Mouse (Mus musculus) stomach, postnatal 0 days (tissue): ENCODE measurements around the gene Arhgap24. TPM values are rescaled to one million over a fixed set of nuclear protein-coding genes. Genes with fewer than 3 reads are reported as not detected.

Experiments
- ATAC-seq: fragments of 200-750 bp; cut with Nextera tagmentation; 2 replicates; pipeline ENCODE4 v1.8.0; 2017; ENCODE audit not compliant: low FRiP score, low TSS enrichment
- DNase-seq: peaks from one replicate; pipeline ENCODE4 v3.0.0-alpha.2; 2016; ENCODE audit warnings: low spot score
- H3K27ac ChIP-seq: fragments of 300-500 bp; sonication (generic); replicated peaks from 2 replicates; pipeline ENCODE4 v1.5.1; 2014; ENCODE audit warnings: mild to moderate bottlenecking, control low read depth
- H3K27me3 ChIP-seq: fragments of 300-500 bp; sonication (generic); 2 replicates; pipeline ENCODE4 v1.6.1; 2014; ENCODE audit warnings: low read length; ENCODE audit not compliant: control insufficient read depth, insufficient read depth
- H3K36me3 ChIP-seq: fragments of 300-500 bp; sonication (generic); 2 replicates; pipeline ENCODE4 v1.6.1; 2014; ENCODE audit warnings: low read length, mixed read lengths; ENCODE audit not compliant: control insufficient read depth, insufficient read depth
- H3K4me1 ChIP-seq: fragments of 300-500 bp; sonication (generic); replicated peaks from 2 replicates; pipeline ENCODE4 v1.6.1; 2014; ENCODE audit warnings: antibody characterized with exemption; ENCODE audit not compliant: control insufficient read depth, insufficient read depth
- H3K4me2 ChIP-seq: fragments of 300-500 bp; sonication (generic); replicated peaks from 2 replicates; pipeline ENCODE4 v1.6.1; 2014; ENCODE audit warnings: low read depth, mild to moderate bottlenecking, control low read depth, moderate library complexity
- H3K4me3 ChIP-seq: fragments of 300-500 bp; sonication (generic); 2 replicates; pipeline ENCODE4 v1.5.1; 2014; ENCODE audit warnings: low read depth, low read length, control low read depth
- H3K9ac ChIP-seq: fragments of 300-500 bp; sonication (generic); 2 replicates; pipeline ENCODE4 v1.6.1; 2014; ENCODE audit warnings: mild to moderate bottlenecking, low read length, control low read depth, mixed read lengths
- H3K9me3 ChIP-seq: fragments of 300-500 bp; sonication (generic); 2 replicates; pipeline ENCODE4 v1.6.1; 2016; ENCODE audit warnings: low read length; ENCODE audit not compliant: control insufficient read depth
- CTCF ChIP-seq: IDR thresholded peaks from 2 replicates; pipeline ENCODE4 v1.5.1; 2016; ENCODE audit warnings: antibody characterized with exemption, low read depth, mild to moderate bottlenecking, moderate library complexity
- EP300 ChIP-seq: optimal IDR thresholded peaks from 2 replicates; pipeline ENCODE3; 2016; ENCODE audit warnings: antibody characterized with exemption
- WGBS: fragments of 180-500 bp; shearing (Covaris S2); extraction: QIAGEN DNeasy Blood & Tissue Kit; methylation state at CpG from one replicate; pipeline ENCODE4 v1.1.7; 2014; 5-methylcytosine and 5-hydroxymethylcytosine counted together
- polyA plus RNA-seq: library from polyadenylated mRNA; unstranded; fragments of >200 nt; fragmentation: Nextera tagmentation; extraction: Ambion mirVana; gene quantifications from 2 replicates; pipeline ENCODE4 v1.2.1, GENCODE M21; 2015

Arhgap24 gene
- polyA plus RNA-seq, 1 experiment from 2014 or later: 24.5 TPM

DNA sequence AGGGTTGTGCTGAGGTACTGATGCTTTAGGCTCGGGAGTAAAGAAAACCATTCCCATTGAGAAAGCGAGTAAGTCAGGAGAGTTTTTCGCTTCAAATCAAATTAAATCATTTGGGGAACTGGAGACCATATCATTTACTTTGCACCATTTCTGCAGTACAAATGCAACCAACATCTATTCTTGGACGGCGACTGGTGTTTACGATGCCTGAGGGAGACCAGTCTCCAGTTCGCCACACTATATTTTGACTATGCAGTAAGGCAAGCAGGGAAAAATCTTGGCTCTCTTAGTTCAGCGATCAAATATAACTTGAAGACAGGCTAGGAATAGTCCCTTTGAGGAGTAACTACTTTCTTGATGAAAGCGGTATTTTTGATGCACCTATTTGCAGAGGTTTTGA lies 11.0 kb downstream of the Arhgap24 start:
- Histone ChIP-seq H3K4me2 (no peak overlapping the region), H3K9me3 (no peaks in the 10 kb centered on the region; the same call in 1 of the 2 replicates), H3K9ac (no peak overlapping the region), H3K36me3 (no peaks in the 10 kb centered on the region), H3K27me3 (no peaks in the 10 kb centered on the region), H3K4me1 (no peaks in the 10 kb centered on the region), H3K27ac (no peak overlapping the region), H3K4me3 (no peak overlapping the region)
- ATAC-seq (no peak), DNase-seq (no peak)
- no peak for TF ChIP-seq CTCF
- TF ChIP-seq EP300: no peak
- 76% methylated on average over 9 of the region's 9 CpGs for WGBS

DNA sequence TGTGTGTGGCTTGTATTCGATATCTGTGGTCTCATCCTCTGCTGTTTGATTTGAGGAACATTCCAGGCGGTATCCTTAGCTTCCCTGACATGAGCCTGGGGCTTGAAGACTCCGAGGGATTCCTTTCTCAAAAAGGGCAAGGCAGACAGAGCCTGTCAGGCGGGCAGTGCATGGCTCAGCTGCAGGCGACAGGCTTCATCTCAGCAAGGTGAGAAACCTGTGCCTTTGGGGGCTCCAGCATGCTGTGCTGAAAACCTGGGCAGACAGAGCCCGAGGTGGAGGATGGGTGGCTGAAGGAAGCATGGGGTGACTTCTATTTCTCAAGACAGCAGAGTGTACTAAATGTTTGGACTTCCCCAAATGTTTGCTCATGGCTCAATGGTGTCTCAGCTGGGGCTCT lies 13.6 kb downstream of the Arhgap24 start:
- H3K27me3 ChIP-seq: no peaks in the 10 kb centered on the region
- no peak overlapping the region for H3K4me3 ChIP-seq
- no peaks in the 10 kb centered on the region for H3K4me1 ChIP-seq
- ATAC-seq: no peak
- DNase-seq: no peak
- H3K4me2 ChIP-seq: no peak overlapping the region
- no peak overlapping the region for H3K27ac ChIP-seq
- no peaks in the 10 kb centered on the region for H3K36me3 ChIP-seq
- WGBS: 43% methylated on average over 6 of the region's 6 CpGs
- no peaks in the 10 kb centered on the region for H3K9me3 ChIP-seq
- H3K9ac ChIP-seq: no peak overlapping the region
- TF ChIP-seq EP300 (no peak), CTCF (no peak)

DNA sequence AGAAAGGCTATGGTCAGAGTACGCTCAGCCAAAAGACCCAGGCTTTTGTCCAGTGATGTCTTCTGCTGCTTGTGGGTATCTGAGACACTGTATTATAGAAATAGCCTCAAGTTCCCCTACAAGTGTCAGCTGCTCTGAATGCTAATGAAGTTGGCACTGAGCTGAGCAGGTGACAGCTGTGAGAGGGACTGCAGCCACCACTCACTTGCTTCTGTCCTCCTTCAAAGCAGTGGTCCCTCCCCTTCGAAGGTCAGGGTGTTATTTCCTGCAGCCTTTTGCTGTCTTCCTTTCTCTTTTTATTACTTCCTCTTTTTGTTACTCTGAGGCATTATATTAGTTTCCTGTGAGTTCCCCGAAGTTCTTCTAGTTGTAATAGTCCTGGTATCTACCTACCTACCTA lies 16.0 kb downstream of the Arhgap24 start:
- no peaks in the 10 kb centered on the region for H3K9me3 ChIP-seq
- no peak for TF ChIP-seq CTCF
- no peak for TF ChIP-seq EP300
- 71% methylated on average over 3 of the region's 3 CpGs for WGBS
- H3K9ac ChIP-seq: no peak overlapping the region
- H3K4me2 ChIP-seq: no peak overlapping the region
- H3K4me3 ChIP-seq: no peak overlapping the region
- H3K27ac ChIP-seq: no peak overlapping the region
- no peak for ATAC-seq
- H3K27me3 ChIP-seq: no peaks in the 10 kb centered on the region
- DNase-seq: no peak
- no peaks in the 10 kb centered on the region for H3K36me3 ChIP-seq
- H3K4me1 ChIP-seq: no peaks in the 10 kb centered on the region

DNA sequence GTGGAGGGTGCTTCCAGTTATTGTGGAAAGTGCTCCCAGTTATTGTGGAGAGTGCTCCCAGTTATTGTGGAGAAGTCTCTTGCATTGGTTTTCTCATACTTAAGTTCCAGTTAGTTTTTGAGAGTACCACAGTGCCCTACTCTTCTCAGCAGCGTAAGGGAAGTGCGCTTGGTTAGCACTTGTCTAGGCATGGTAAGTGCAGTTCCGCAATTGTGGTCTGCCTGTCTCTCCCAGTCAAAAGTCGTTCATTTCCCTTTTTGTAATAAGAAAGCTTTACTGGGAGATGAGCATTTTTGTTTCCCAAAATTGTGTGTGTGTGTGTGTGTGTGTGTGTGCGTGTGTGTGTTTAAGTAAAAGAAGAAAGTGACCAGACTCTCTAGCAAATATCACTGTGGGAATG lies 17.6 kb downstream of the Arhgap24 start:
- Histone ChIP-seq H3K36me3 (no peaks in the 10 kb centered on the region), H3K9ac (no peak overlapping the region), H3K4me1 (no peaks in the 10 kb centered on the region), H3K9me3 (no peaks in the 10 kb centered on the region), H3K27ac (no peak overlapping the region), H3K4me2 (no peak overlapping the region), H3K4me3 (no peak overlapping the region), H3K27me3 (no peaks in the 10 kb centered on the region)
- DNase-seq (no peak), ATAC-seq (no peak)
- WGBS: 78% methylated on average over 5 of the region's 5 CpGs
- TF ChIP-seq CTCF (no peak), EP300 (no peak)

DNA sequence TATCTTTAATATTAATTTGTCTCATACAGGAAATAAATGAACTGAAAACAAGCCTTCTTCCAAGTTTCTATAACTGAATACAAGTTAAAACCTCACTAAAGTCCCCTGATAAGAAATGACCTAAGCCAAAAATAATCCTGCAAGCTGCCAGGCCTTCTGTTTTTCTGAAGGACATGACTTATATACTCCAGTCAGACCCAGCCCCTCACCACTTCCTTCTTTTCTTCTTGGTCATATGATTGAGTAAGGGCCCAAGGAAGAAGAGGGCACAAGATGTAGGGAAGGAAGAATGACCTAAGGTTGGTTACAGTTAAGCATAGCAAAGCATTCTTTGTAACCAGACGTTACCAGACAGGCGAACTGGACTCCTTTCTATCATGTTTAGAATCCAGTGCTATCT lies 21.1 kb downstream of the Arhgap24 start:
- Histone ChIP-seq H3K9ac (no peak overlapping the region), H3K9me3 (no peaks in the 10 kb centered on the region), H3K4me3 (no peak overlapping the region), H3K36me3 (no peaks in the 10 kb centered on the region), H3K27ac (no peak overlapping the region), H3K4me2 (no peak overlapping the region), H3K27me3 (no peaks in the 10 kb centered on the region), H3K4me1 (no peaks in the 10 kb centered on the region)
- WGBS: 72% methylated on average over 2 of the region's 2 CpGs
- ATAC-seq (no peak), DNase-seq (no peak)
- TF ChIP-seq EP300 (no peak), CTCF (no peak)

DNA sequence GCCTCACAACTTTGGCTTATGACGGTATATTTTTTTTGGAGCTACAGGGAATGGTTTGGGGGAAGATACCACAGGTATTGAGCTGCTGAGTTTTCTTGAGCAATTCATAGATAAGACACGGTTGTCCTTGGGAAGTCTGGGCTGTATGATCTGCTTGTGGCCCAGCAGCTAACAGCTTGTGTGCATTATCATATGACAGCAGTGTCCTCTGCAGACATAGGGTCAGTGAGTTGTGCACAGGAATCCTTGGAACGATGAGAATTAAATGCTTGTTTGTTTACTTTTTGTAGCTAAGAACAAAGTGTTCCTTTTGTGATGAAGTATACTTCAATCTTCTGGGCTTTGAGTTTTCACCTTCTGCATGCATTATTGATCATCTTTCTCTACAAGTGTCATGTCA lies 21.9 kb downstream of the Arhgap24 start:
- no peak overlapping the region for H3K4me2 ChIP-seq
- no peaks in the 10 kb centered on the region for H3K36me3 ChIP-seq
- H3K4me1 ChIP-seq: no peaks in the 10 kb centered on the region
- no peaks in the 10 kb centered on the region for H3K9me3 ChIP-seq
- DNase-seq: no peak
- H3K9ac ChIP-seq: no peak overlapping the region
- H3K27me3 ChIP-seq: no peaks in the 10 kb centered on the region
- WGBS: 52% methylated on average over 3 of the region's 3 CpGs
- H3K4me3 ChIP-seq: no peak overlapping the region
- H3K27ac ChIP-seq: no peak overlapping the region
- TF ChIP-seq CTCF: no peak
- no peak for TF ChIP-seq EP300
- no peak for ATAC-seq

DNA sequence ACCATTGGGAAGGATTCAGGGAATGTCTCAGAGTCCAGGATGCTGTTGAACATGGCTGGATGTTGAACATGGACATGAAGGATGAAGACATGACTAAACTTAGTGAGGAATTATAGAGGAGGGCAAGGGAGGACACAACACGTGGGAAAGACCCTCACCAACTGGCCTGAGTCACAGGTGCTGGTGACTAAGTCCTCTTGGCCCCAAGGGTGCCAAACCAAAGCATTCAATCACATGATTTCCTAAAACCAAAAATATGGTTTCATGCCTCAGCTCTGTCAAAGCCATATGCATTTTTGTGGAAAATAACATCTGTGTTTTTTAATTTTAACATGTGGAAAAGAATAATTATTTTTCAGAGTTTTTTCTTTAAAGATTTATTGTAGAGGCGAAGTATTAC lies 22.7 kb downstream of the Arhgap24 start:
- DNase-seq (no peak), ATAC-seq (no peak)
- Histone ChIP-seq H3K9me3 (no peaks in the 10 kb centered on the region), H3K4me1 (no peaks in the 10 kb centered on the region), H3K36me3 (no peaks in the 10 kb centered on the region), H3K9ac (no peak overlapping the region), H3K27ac (no peak overlapping the region), H3K4me2 (no peak overlapping the region), H3K27me3 (no peaks in the 10 kb centered on the region), H3K4me3 (no peak overlapping the region)
- WGBS: 75% methylated on average over 2 of the region's 2 CpGs
- TF ChIP-seq CTCF (no peak), EP300 (no peak)
